Mouse (Mus musculus): ENCODE results near the gene Abl1. TPM values are rescaled to one million over a fixed set of nuclear protein-coding genes. Genes with fewer than 3 reads are reported as not detected.
A peak's percentile ranks its signal among the peaks of the same experiment; 100 is the strongest.

Abl1 gene
- polyA plus RNA-seq, 1 experiment from 2014 or later, result 38.2 TPM

DNA sequence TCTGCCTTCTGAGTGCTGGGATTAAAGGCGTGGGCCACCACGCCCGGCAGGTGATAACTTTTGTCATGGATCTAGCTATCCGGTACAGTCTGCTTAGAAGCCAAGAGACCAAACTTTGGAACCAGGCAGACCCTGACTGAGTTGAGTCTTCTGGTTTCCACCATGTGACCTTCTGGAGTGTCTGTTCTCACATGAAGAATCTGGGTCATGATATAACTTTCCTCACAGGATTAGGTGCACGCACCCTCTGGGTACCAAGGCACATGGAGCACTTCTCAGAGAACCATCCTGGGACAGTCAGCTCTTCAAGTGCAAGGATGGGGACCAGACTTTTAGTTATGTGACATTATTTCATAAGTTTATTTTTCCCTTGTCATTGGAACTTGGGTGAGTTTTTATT lies 70.8 kb downstream of the Abl1 start:
- no peak overlapping the region for H3K4me3 ChIP-seq
- no peaks in the 10 kb centered on the region for H3K36me3 ChIP-seq
- 90% methylated on average over 5 of the region's 5 CpGs for WGBS
- no peaks in the 10 kb centered on the region for H3K27me3 ChIP-seq (replicated peaks)
- H3K9me3 ChIP-seq, result no peaks in the 10 kb centered on the region
- no peak for ATAC-seq (ENCODE audit: low FRiP score, low read depth)
- H3K9ac ChIP-seq, result no peak overlapping the region; the same call in 1 of the 2 replicates
- no peak overlapping the region for H3K27ac ChIP-seq
- peaks cover 46% of the 10 kb centered on the region for H3K4me1 ChIP-seq
- H3K4me2 ChIP-seq (replicated peaks), result peak overlapping the region; percentile 88

DNA sequence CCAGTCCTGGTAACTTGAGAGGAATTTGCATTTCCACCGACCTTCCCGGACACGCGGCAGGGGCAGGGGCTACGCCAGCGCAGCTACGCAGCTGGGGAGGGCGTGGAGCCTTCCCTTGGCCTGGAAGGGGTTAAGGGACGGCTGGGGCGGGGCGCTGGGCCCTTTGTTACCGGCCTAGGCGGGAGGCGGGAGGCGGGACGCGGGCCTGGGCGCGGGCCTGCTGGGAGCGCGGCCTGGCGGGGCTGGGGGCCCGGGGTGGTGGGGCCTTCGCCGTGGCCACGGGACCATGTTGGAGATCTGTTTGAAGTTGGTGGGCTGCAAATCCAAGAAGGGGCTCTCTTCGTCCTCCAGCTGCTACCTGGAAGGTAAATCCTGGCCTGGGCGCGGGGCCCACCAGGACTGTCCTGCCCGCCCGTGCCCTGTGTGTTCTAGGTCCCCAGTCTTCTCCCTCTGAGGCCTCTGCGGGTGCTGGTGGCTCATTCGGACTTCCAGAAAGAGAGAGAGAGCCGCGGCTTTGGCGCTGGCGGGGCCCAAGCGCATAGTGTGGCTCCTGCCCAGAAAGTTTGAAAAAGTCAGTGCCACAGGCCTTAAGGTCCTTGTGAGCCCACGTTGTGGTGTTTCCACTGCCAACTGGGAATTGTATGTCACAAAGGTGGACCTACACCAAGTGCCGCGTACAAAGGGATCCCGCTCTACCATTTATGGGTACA lies 71.7 kb downstream of the Abl1 start:
- peak overlapping the region; percentile 88 for H3K4me2 ChIP-seq (replicated peaks)
- H3K27me3 ChIP-seq (replicated peaks), result no peaks in the 10 kb centered on the region
- peak overlapping the region; percentile 87 for H3K9ac ChIP-seq
- peak overlapping the region; percentile 66; the same call in 1 of the 2 replicates for H3K27ac ChIP-seq
- H3K36me3 ChIP-seq, result no peaks in the 10 kb centered on the region
- peak overlapping the region; percentile 78 for H3K4me3 ChIP-seq
- peak; percentile 85 for ATAC-seq (ENCODE audit: low FRiP score, low read depth)
- under 1% methylated on average over 42 of the region's 42 CpGs for WGBS
- no peaks in the 10 kb centered on the region for H3K9me3 ChIP-seq
- peaks cover 46% of the 10 kb centered on the region for H3K4me1 ChIP-seq

DNA sequence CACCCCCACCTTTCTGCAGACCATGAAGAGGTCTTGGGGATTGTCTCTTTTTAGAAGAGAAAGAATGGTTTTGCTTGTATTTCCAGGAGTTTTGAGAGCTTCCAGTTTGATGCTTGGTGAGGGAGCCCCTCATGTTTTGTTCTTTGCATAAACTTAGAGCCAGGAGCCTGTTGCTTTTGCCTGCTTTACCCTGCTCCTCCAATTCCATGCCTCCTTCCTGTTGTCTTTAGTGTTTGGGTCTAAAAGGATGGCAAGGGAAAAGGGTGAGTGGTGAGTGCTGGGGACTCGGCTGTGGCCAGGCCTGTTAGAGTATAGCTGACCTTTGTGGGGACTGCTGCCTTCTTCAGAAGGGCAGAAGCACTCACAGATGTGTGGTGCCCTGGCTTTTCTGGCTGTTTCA lies 72.3 kb downstream of the Abl1 start:
- peaks cover 50% of the 10 kb centered on the region for H3K4me1 ChIP-seq
- H3K9ac ChIP-seq, result peak overlapping the region; percentile 87
- peak overlapping the region; percentile 78 for H3K4me3 ChIP-seq
- no peaks in the 10 kb centered on the region for H3K36me3 ChIP-seq
- WGBS, result 2% methylated on average over 1 of the region's 1 CpGs
- H3K27me3 ChIP-seq (replicated peaks), result no peaks in the 10 kb centered on the region
- no peaks in the 10 kb centered on the region for H3K9me3 ChIP-seq
- H3K27ac ChIP-seq, result 0 out of 2 replicates have a peak overlapping the region, but pooled peaks have one; percentile 20
- no peak for ATAC-seq (ENCODE audit: low FRiP score, low read depth)
- H3K4me2 ChIP-seq (replicated peaks), result peak overlapping the region; percentile 88

DNA sequence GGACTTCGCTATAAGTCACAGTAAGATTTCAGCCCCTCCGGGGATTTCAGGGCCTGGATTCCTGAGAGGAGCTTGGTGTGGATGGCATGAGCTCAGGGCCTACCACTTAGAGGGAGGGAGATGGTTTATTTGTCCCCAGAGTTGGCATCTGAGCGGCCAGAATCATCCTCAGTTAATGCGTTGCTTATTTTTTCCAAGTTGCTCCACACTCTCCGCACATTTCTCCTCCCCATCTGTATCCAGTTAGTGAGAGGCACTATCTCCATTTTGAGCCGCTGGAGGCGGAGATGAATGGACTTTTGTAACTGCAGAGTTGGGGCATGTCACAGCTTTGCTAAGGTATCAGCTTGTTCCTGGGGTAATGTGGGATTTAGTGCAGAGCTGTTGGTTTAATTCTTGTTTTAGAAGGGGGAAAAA lies 72.9 kb downstream of the Abl1 start:
- no peaks in the 10 kb centered on the region for H3K36me3 ChIP-seq
- no peak overlapping the region for H3K27ac ChIP-seq
- H3K9me3 ChIP-seq, result no peaks in the 10 kb centered on the region
- 5% methylated on average over 7 of the region's 7 CpGs for WGBS
- peak overlapping the region; percentile 87 for H3K9ac ChIP-seq
- peaks cover 56% of the 10 kb centered on the region for H3K4me1 ChIP-seq
- H3K4me2 ChIP-seq (replicated peaks), result peak overlapping the region; percentile 88
- peak overlapping the region; percentile 78 for H3K4me3 ChIP-seq
- ATAC-seq (ENCODE audit: low FRiP score, low read depth), result no peak
- no peaks in the 10 kb centered on the region for H3K27me3 ChIP-seq (replicated peaks)

DNA sequence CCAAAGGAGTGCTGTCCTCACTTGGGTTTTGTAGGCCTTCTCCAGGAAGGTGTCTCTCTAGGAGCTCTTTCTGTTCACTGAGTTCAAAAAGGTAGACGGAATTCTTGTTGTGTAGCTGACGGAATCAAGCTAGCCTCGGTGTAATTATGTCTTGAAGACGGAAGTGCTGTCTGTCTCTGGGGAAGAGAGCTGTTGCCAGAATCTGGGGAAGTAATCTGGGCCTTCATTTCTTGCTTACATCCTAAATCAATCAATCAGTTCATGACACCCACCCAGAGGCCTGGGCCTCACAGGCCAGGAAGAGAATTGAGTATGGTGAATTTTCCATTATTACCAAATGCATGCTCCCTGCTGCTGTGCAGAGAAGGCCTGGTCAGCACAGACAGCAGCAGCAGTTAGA lies 73.4 kb downstream of the Abl1 start:
- Histone ChIP-seq H3K4me1 (peaks cover 58% of the 10 kb centered on the region), H3K36me3 (no peaks in the 10 kb centered on the region), H3K4me3 (peak overlapping the region; percentile 78), H3K9me3 (no peaks in the 10 kb centered on the region), H3K4me2 (replicated peaks) (peak overlapping the region; percentile 88), H3K27me3 (replicated peaks) (no peaks in the 10 kb centered on the region), H3K9ac (peak overlapping the region; percentile 87), H3K27ac (no peak overlapping the region)
- WGBS, result 5% methylated on average over 4 of the region's 4 CpGs
- no peak for ATAC-seq (ENCODE audit: low FRiP score, low read depth)

DNA sequence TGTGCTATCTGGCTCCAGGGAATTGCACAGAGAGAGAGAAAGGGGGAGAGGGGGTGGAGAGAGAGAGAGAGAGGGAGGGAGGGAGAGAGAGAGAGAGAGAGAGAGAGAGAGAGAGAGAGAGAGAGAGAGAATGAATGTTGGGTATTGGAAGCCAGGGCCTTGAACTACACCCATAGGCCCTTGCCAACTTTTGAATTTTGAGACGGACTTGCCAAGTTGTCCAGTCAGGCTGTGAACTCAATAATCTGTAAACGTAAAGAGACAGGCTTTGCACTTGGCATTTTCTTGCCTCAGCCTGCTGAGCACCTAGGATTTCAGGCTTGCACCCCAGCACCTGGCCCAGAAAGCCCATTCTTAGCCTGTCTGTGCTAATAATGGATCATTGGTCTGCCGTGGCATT lies 74.0 kb downstream of the Abl1 start:
- no peaks in the 10 kb centered on the region for H3K27me3 ChIP-seq (replicated peaks)
- WGBS, result 29% methylated on average over 3 of the region's 3 CpGs
- no peak overlapping the region for H3K27ac ChIP-seq
- H3K4me3 ChIP-seq, result peak overlapping the region; percentile 78; the same call in 1 of the 2 replicates
- H3K9me3 ChIP-seq, result no peaks in the 10 kb centered on the region
- peak overlapping the region; percentile 88 for H3K4me2 ChIP-seq (replicated peaks)
- no peaks in the 10 kb centered on the region for H3K36me3 ChIP-seq
- no peak for ATAC-seq (ENCODE audit: low FRiP score, low read depth)
- H3K9ac ChIP-seq, result no peak overlapping the region; the same call in 1 of the 2 replicates
- H3K4me1 ChIP-seq, result peaks cover 61% of the 10 kb centered on the region

DNA sequence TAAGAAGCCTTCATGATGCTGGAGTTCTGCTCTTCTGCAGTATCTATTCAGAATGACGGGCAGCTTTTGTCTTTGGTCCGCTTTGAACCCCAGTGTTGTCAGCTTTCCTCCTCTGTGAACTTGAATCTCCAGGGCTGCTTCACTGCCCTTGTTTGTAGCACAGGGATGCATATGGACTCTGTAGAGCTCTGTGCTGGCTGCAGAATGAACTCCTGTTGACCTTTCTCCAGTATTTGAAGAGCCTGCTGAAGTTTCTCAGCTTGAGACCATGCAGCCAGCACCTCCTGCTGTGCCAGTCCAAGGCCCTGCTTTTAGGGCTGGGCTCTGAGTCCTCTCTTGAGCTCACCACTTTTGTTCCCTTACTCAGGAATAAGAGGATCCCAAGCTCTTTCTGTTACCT lies 74.7 kb downstream of the Abl1 start:
- H3K9me3 ChIP-seq, result no peaks in the 10 kb centered on the region
- 5% methylated on average over 2 of the region's 2 CpGs for WGBS
- ATAC-seq (ENCODE audit: low FRiP score, low read depth), result no peak
- 0 out of 2 replicates have a peak overlapping the region, but pooled peaks have one; percentile 17 for H3K9ac ChIP-seq
- no peak overlapping the region for H3K27ac ChIP-seq
- H3K4me2 ChIP-seq (replicated peaks), result peak overlapping the region; percentile 88
- H3K36me3 ChIP-seq, result no peaks in the 10 kb centered on the region
- peaks cover 64% of the 10 kb centered on the region for H3K4me1 ChIP-seq
- H3K4me3 ChIP-seq, result no peak overlapping the region
- no peaks in the 10 kb centered on the region for H3K27me3 ChIP-seq (replicated peaks)

DNA sequence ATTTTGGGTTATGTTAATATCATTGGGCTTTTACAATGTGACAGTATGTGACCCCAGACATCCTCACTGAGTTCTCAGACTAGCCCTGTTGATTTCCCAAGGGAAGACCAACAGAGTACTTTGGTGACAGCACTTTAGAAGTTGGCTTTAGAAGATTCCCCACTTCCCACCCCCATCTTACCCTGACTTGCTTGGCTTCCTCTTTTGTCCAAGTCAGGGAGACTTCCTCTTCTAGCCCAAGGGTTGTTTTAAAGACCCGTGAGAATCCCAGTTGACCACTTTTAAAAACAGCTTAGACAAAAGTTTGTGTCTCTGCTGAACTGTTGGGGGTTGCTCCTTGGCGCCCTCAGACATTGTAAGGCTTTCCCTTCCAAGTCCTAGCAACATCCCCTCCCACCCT lies 75.1 kb downstream of the Abl1 start:
- ATAC-seq (ENCODE audit: low FRiP score, low read depth), result no peak
- Histone ChIP-seq H3K27me3 (replicated peaks) (no peaks in the 10 kb centered on the region), H3K4me2 (replicated peaks) (peak overlapping the region; percentile 88), H3K9ac (0 out of 2 replicates have a peak overlapping the region, but pooled peaks have one; percentile 17), H3K4me1 (peaks cover 67% of the 10 kb centered on the region), H3K4me3 (no peak overlapping the region), H3K27ac (no peak overlapping the region), H3K36me3 (no peaks in the 10 kb centered on the region), H3K9me3 (no peaks in the 10 kb centered on the region)
- WGBS, result 16% methylated on average over 2 of the region's 2 CpGs

DNA sequence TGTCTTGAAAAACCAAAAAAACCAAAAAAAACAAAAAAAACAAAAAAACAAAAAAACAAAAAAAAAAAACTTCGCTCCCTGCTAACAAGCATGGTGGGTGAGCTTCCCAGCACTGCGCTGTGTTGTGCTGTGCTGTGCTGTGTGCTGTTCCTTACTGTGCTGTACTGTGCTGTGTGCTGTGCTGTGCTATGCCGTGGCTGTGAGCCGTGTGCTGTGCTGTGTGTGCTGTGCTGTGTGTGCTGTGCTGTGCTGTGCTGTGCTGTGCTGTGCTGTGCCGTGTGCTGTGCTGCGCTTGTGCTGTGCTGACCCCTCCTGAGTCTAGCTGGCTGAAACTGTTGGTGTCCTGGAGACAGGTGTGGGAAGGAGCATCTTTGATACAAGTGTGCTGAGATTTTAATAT lies 78.9 kb downstream of the Abl1 start:
- H3K27me3 ChIP-seq (replicated peaks), result no peaks in the 10 kb centered on the region
- no peaks in the 10 kb centered on the region for H3K36me3 ChIP-seq
- H3K9me3 ChIP-seq, result no peaks in the 10 kb centered on the region
- H3K27ac ChIP-seq, result no peak overlapping the region
- WGBS, result 92% methylated on average over 6 of the region's 6 CpGs
- no peak overlapping the region for H3K4me3 ChIP-seq
- H3K9ac ChIP-seq, result no peak overlapping the region
- no peak for ATAC-seq (ENCODE audit: low FRiP score, low read depth)
- H3K4me1 ChIP-seq, result peaks cover 73% of the 10 kb centered on the region
- H3K4me2 ChIP-seq (replicated peaks), result no peak overlapping the region

DNA sequence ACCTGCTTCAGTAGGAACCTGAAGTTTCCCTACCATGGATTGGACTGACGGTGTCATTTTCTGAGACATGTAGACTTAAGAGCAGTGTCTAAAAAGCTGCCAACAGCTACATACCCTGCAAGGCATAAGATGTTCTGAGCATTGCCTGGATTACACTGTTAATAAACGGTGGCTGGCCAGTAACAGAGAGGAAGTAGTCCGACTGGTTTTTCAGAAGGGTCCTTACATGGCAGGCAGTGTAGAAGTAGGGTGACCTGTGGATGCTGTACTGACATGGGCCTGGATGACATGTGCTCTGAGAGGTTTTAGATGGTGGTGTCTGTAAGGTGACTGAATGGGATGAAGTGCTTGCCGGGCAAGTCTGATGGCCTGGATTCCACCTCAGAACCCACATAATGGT lies 79.6 kb downstream of the Abl1 start:
- WGBS, result 86% methylated on average over 4 of the region's 4 CpGs
- Histone ChIP-seq H3K4me3 (no peak overlapping the region), H3K27me3 (replicated peaks) (no peaks in the 10 kb centered on the region), H3K9me3 (no peaks in the 10 kb centered on the region), H3K4me1 (peaks cover 67% of the 10 kb centered on the region), H3K4me2 (replicated peaks) (no peak overlapping the region), H3K36me3 (no peaks in the 10 kb centered on the region), H3K9ac (no peak overlapping the region), H3K27ac (no peak overlapping the region)
- ATAC-seq (ENCODE audit: low FRiP score, low read depth), result no peak

DNA sequence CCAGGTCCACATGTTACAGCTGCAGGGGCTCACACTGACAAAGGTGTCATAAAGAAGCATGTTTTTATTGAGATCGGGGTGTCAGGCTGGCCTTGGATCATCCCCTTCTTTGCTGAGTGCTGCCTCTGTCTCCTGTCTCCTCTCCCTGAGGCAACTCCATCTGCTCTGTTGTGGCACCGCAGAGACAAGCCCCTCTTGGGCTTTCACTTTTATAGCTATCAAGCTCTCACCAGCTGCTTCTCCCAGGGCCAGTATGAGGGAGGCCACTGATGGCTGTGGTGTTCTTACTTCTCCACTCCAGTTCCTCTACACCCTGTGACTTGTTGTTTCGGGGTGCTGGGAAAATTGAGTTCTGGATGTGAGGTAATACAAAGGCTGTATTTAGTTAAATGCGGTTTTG lies 80.9 kb downstream of the Abl1 start:
- peaks cover 59% of the 10 kb centered on the region for H3K4me1 ChIP-seq
- ATAC-seq (ENCODE audit: low FRiP score, low read depth), result no peak

DNA sequence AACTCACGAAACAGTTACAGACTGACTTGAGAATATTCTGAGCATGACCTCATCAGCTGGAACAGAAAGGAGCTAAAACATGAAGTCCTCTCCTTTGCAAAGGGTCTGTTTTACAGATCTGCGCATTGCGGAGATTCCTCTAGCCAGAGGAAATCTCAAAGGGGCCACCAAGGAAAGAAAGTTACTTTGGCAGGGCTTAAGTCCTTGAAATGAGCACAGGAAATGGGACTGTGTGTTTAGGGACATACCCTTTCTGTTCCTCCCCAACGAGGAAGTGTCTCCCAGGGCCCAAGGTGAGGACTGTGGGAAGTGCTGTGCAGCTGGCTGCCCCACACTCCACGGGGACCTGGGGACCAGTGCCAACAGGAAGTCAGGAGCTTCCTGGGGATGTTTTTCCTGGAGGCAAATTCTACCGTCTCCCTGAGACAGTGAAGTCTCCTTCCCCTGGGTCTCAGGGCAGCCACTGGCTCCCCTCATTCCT lies 81.5 kb downstream of the Abl1 start:
- Histone ChIP-seq H3K9ac (no peak overlapping the region), H3K4me1 (peaks cover 59% of the 10 kb centered on the region), H3K4me2 (replicated peaks) (peak overlapping the region; percentile 28; the same call in 1 of the 2 replicates), H3K27ac (no peak overlapping the region), H3K36me3 (no peaks in the 10 kb centered on the region), H3K9me3 (no peaks in the 10 kb centered on the region), H3K27me3 (replicated peaks) (no peaks in the 10 kb centered on the region), H3K4me3 (no peak overlapping the region)
- 40% methylated on average over 6 of the region's 6 CpGs for WGBS
- ATAC-seq (ENCODE audit: low FRiP score, low read depth), result no peak

More for the DNA sequence above, 80.9 kb downstream of the Abl1 start:
- Histone ChIP-seq H3K9me3 (no peaks in the 10 kb centered on the region), H3K9ac (no peak overlapping the region), H3K27me3 (replicated peaks) (no peaks in the 10 kb centered on the region), H3K36me3 (no peaks in the 10 kb centered on the region), H3K27ac (no peak overlapping the region), H3K4me2 (replicated peaks) (peak overlapping the region; percentile 28; the same call in 1 of the 2 replicates), H3K4me3 (no peak overlapping the region)
- WGBS, result 44% methylated on average over 4 of the region's 4 CpGs
